Mouse (Mus musculus): ENCODE measurements around the gene Ccr7. TPM values are rescaled to one million over a fixed set of nuclear protein-coding genes. Genes with fewer than 3 reads are reported as not detected.

Gene Ccr7
- polyA plus RNA-seq, 1 experiment from 2014 or later = 0.41 TPM

DNA sequence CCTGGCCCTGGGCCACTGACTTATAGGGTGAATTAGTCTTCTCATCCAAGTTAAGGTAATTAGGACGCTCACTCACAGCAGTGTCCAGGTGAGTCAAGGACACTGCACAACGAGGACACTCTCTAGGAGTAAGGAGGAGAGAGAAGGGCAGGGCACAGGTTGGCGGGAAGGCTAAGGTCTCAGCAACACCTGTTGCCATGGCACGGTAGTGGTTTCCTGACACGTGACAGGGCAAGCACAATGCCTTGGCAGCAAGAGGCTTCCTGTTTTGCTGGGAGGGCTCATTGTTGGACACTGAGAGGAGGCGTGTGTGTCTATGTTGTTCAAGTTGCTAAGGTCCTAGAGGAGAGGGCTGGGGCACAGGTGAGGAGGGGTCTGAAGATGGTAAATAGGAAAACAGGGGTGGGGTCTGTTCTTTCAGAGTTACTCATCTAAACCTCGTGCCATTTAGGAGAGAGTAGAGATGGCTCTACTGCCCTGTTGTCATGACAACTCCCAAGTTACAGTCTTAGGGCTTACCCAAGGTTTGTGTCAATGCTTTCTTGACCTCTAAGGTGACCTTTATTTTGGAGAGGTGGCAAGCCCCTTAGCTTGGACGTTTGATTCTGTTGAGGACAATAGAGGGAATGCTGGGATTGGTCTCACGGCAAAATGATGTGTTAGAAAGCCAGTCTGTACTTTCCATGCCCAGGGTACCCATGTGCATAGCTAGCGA, 8.3 kb upstream of the Ccr7 start:
- Histone ChIP-seq H3K27ac (ENCODE audit: low read depth, low read length) (no peak overlapping the region), H3K9ac (ENCODE audit: low read length) (no peak overlapping the region), H3K36me3 (ENCODE audit: control insufficient read depth, insufficient read depth, low read length) (no peaks in the 10 kb centered on the region), H3K9me3 (ENCODE audit: control insufficient read depth, low read length) (no peaks in the 10 kb centered on the region), H3K4me2 (ENCODE audit: low read depth) (no peak overlapping the region), H3K4me1 (ENCODE audit: control insufficient read depth, insufficient read depth, low read length) (no peaks in the 10 kb centered on the region), H3K4me3 (ENCODE audit: low read depth, low read length) (no peak overlapping the region), H3K27me3 (ENCODE audit: control insufficient read depth, insufficient read depth, low read length) (no peaks in the 10 kb centered on the region)
- WGBS = 82% methylated on average over 10 of the region's 10 CpGs
- ATAC-seq (ENCODE audit: insufficient read depth, low FRiP score, low TSS enrichment) (no peak), DNase-seq (ENCODE audit: low spot score) (no peak)

DNA sequence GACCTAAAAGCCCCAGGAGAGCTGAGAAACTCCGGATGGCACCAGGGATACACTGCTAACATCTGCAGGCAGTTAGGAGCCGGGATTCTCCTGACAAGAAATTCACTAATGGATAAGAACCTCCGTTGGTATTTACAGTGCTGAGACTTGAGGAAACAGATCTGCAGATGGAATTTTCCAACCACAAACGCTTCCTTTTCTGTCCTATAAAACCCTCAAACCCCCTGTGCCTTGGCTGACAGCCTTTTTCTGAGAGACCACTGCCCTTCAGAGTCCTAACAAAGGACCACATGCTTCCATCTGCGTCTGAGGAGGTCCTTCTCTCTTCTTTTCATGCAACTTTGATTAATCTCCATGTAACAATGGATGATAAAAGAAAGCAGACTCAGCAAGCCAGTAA, 6.8 kb upstream of the Ccr7 start:
- no peak overlapping the region for H3K4me2 ChIP-seq (ENCODE audit: low read depth)
- H3K4me1 ChIP-seq (ENCODE audit: control insufficient read depth, insufficient read depth, low read length) = no peaks in the 10 kb centered on the region
- H3K9me3 ChIP-seq (ENCODE audit: control insufficient read depth, low read length) = no peaks in the 10 kb centered on the region
- H3K4me3 ChIP-seq (ENCODE audit: low read depth, low read length) = no peak overlapping the region
- no peak overlapping the region for H3K9ac ChIP-seq (ENCODE audit: low read length)
- H3K27me3 ChIP-seq (ENCODE audit: control insufficient read depth, insufficient read depth, low read length) = no peaks in the 10 kb centered on the region
- 48% methylated on average over 5 of the region's 5 CpGs for WGBS
- H3K27ac ChIP-seq (ENCODE audit: low read depth, low read length) = no peak overlapping the region
- no peaks in the 10 kb centered on the region for H3K36me3 ChIP-seq (ENCODE audit: control insufficient read depth, insufficient read depth, low read length)
- DNase-seq (ENCODE audit: low spot score) (no peak), ATAC-seq (ENCODE audit: insufficient read depth, low FRiP score, low TSS enrichment) (no peak)

DNA sequence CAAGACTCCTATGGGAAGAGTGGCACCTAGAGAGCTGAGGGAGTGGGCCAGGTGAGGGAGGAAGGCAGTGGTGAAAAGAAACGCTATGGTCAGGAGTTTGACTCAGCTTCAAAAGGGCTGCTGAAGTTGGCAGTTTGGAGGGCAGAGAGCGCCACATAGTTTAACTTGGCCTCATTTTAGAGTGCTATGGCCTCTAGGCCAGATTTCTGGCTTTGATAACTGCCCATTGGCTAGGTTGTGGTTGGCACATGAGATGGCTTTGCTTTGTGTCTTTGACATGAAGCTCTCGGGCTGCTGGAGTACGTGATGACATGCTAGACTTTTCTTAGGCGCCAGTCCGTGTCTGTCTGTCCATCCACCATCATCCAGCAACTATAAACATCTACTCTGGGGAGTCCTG, 5.4 kb upstream of the Ccr7 start:
- no peak overlapping the region for H3K27ac ChIP-seq (ENCODE audit: low read depth, low read length)
- no peak overlapping the region for H3K4me3 ChIP-seq (ENCODE audit: low read depth, low read length)
- no peaks in the 10 kb centered on the region for H3K4me1 ChIP-seq (ENCODE audit: control insufficient read depth, insufficient read depth, low read length)
- 82% methylated on average over 6 of the region's 6 CpGs for WGBS
- DNase-seq (ENCODE audit: low spot score) (no peak), ATAC-seq (ENCODE audit: insufficient read depth, low FRiP score, low TSS enrichment) (no peak)
- H3K9ac ChIP-seq (ENCODE audit: low read length) = no peak overlapping the region
- no peaks in the 10 kb centered on the region for H3K36me3 ChIP-seq (ENCODE audit: control insufficient read depth, insufficient read depth, low read length)
- no peaks in the 10 kb centered on the region for H3K9me3 ChIP-seq (ENCODE audit: control insufficient read depth, low read length)
- no peak overlapping the region for H3K4me2 ChIP-seq (ENCODE audit: low read depth)
- no peaks in the 10 kb centered on the region for H3K27me3 ChIP-seq (ENCODE audit: control insufficient read depth, insufficient read depth, low read length)

DNA sequence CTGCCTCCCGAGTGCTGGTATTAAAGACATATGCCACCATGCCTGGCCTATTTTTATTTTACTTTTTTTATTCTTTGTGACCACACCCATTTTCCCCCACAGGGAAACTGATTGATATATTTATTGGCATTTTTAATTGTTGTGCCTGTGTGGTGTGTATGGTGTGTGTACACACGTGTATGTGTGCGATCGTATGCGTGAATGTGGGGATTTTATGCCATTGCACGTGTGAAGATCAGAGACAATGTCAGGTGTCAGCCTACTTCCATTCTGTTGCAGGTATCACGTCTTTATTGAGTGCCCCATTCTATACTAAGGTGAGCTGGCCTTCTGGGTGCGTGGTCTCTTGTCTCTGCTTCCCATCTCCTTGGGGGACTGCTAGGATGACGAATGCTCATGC, 940 bp upstream of the Ccr7 start:
- no peaks in the 10 kb centered on the region for H3K4me1 ChIP-seq (ENCODE audit: control insufficient read depth, insufficient read depth, low read length)
- H3K27me3 ChIP-seq (ENCODE audit: control insufficient read depth, insufficient read depth, low read length) = no peaks in the 10 kb centered on the region
- no peak overlapping the region for H3K4me2 ChIP-seq (ENCODE audit: low read depth)
- no peaks in the 10 kb centered on the region for H3K36me3 ChIP-seq (ENCODE audit: control insufficient read depth, insufficient read depth, low read length)
- no peak overlapping the region for H3K4me3 ChIP-seq (ENCODE audit: low read depth, low read length)
- DNase-seq (ENCODE audit: low spot score) (no peak), ATAC-seq (ENCODE audit: insufficient read depth, low FRiP score, low TSS enrichment) (no peak)
- H3K9me3 ChIP-seq (ENCODE audit: control insufficient read depth, low read length) = no peaks in the 10 kb centered on the region
- H3K27ac ChIP-seq (ENCODE audit: low read depth, low read length) = no peak overlapping the region
- H3K9ac ChIP-seq (ENCODE audit: low read length) = no peak overlapping the region
- WGBS = 89% methylated on average over 9 of the region's 9 CpGs

DNA sequence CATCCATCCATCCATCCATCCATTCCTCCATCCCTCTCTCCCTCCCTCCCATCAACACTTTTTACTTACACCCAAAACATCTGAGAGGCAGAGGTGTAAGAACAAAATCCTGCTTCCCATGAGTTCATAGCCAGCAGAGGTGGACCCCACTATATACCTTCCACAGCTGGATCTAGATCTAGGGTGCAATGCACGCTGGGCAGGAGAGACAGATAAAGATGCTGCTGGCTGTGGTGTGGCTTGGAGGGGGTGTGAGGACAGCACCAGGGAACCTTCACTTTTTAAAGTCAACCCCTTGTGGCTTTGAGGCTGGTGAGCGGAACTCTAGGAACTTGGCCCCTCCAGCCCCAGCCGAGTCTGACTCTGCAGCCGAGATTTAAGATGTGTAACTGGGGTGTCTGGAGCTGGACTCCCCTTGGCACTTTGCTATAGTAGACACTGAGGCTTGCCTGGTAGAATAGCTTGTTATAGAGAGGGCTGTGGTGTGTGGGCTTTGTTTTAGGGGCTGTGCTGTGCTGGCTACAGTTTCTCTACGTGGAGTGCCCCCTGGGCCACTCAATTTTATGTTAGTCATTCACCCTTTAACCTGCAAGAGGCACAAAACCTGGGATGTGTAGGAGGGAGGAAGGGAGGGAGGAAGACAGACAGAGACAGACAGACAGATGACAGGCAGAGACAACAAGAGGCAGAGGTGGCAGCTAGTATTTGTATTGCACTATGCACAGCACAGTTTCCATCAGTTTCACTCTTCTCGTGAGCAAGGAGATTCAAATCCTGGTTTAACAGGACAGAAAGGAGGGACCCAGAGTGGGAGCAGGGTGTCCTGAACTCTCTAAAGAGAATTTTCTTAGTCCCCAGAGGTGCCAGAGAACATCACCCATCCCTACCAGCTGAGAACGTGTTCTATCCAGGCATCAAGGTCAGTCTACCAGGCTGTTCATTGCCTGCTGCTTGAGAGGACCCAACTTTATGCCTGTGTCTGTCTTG, 817 bp downstream of the Ccr7 start:
- H3K27ac ChIP-seq (ENCODE audit: low read depth, low read length) = no peak overlapping the region
- no peak overlapping the region for H3K4me3 ChIP-seq (ENCODE audit: low read depth, low read length)
- H3K36me3 ChIP-seq (ENCODE audit: control insufficient read depth, insufficient read depth, low read length) = no peaks in the 10 kb centered on the region
- no peak overlapping the region for H3K4me2 ChIP-seq (ENCODE audit: low read depth)
- no peak for DNase-seq (ENCODE audit: low spot score)
- peaks cover 5% of the 10 kb centered on the region; the same call in 1 of the 2 replicates for H3K4me1 ChIP-seq (ENCODE audit: control insufficient read depth, insufficient read depth, low read length)
- no peak for ATAC-seq (ENCODE audit: insufficient read depth, low FRiP score, low TSS enrichment)
- no peaks in the 10 kb centered on the region for H3K27me3 ChIP-seq (ENCODE audit: control insufficient read depth, insufficient read depth, low read length)
- H3K9me3 ChIP-seq (ENCODE audit: control insufficient read depth, low read length) = no peaks in the 10 kb centered on the region
- no peak overlapping the region for H3K9ac ChIP-seq (ENCODE audit: low read length)
- WGBS = 75% methylated on average over 7 of the region's 7 CpGs

DNA sequence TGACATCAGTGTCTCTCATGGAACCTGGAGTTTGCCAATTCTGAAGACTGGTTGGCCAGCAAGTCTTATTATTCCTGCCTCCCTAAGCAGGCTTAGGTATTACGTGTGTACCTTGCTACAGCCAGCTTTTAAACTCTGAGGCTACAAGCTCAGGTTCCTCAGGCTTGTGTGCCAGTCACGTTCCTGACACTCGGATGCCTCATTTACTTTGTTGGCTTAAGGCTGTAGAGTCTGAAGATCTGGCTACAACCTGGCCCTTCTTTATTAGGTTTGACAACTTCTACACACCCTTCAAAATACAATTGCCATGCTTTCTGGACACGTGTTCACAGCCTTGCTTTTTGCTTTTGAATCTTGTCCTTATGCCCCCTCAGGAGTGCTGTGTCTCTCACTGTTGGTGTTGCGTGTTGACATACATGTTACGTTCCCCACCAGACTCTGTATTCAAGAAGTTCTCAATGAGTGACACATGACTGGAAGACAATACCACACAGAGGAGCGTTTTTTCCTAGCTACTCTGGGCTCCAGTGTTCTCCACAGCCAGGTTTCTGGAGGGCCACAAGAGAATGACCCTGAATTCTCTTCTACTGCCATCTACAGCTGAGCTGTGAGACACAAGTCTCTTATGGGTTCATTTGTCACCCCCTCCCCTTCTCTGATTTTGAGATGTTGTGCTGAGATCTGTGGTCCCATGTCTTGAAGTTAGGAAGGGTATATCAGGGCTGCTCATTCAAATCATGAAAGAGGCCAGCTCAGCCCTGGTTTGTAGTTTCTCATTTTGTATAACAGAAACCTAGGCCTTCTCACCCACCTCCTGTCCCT, 2.3 kb downstream of the Ccr7 start:
- Histone ChIP-seq H3K27me3 (ENCODE audit: control insufficient read depth, insufficient read depth, low read length) (no peaks in the 10 kb centered on the region), H3K9me3 (ENCODE audit: control insufficient read depth, low read length) (no peaks in the 10 kb centered on the region), H3K4me3 (ENCODE audit: low read depth, low read length) (no peak overlapping the region), H3K36me3 (ENCODE audit: control insufficient read depth, insufficient read depth, low read length) (no peaks in the 10 kb centered on the region), H3K4me1 (ENCODE audit: control insufficient read depth, insufficient read depth, low read length) (peaks cover 21% of the 10 kb centered on the region), H3K27ac (ENCODE audit: low read depth, low read length) (no peak overlapping the region), H3K4me2 (ENCODE audit: low read depth) (no peak overlapping the region), H3K9ac (ENCODE audit: low read length) (no peak overlapping the region)
- ATAC-seq (ENCODE audit: insufficient read depth, low FRiP score, low TSS enrichment) (no peak), DNase-seq (ENCODE audit: low spot score) (no peak)
- 82% methylated on average over 7 of the region's 7 CpGs for WGBS

DNA sequence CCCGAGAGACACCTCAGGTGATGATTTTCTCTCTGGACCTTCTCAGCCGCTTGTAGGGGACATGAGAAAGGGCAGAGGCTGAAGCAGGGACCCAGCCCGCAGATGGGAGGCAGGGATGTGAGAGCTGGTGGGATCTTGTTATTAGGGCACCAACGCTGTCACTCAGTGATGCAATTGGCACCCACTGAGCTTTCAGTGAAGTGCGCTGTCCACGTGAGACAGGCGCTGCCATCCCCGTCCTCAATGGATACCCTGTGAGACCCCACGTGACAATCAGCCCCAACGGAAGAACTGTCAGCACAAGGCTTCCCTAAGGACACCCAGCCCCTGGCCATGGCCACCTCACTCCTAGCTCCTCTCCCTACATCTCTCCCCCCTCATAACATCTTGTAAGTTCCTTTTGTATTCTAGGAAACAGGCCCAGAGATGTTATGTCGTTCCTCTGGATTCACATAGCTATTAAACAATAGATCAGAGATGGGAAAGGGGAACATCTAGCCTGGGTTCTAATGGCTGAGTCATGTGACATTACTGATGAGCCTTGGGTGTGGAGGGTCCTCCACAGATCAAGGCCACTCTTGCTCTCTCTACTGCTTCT, 3.4 kb downstream of the Ccr7 start:
- Histone ChIP-seq H3K9me3 (ENCODE audit: control insufficient read depth, low read length) (no peaks in the 10 kb centered on the region), H3K27me3 (ENCODE audit: control insufficient read depth, insufficient read depth, low read length) (no peaks in the 10 kb centered on the region), H3K4me1 (ENCODE audit: control insufficient read depth, insufficient read depth, low read length) (peaks cover 26% of the 10 kb centered on the region), H3K36me3 (ENCODE audit: control insufficient read depth, insufficient read depth, low read length) (no peaks in the 10 kb centered on the region), H3K27ac (ENCODE audit: low read depth, low read length) (no peak overlapping the region), H3K9ac (ENCODE audit: low read length) (no peak overlapping the region), H3K4me2 (ENCODE audit: low read depth) (no peak overlapping the region), H3K4me3 (ENCODE audit: low read depth, low read length) (no peak overlapping the region)
- DNase-seq (ENCODE audit: low spot score) (no peak), ATAC-seq (ENCODE audit: insufficient read depth, low FRiP score, low TSS enrichment) (no peak)
- 67% methylated on average over 11 of the region's 11 CpGs for WGBS

DNA sequence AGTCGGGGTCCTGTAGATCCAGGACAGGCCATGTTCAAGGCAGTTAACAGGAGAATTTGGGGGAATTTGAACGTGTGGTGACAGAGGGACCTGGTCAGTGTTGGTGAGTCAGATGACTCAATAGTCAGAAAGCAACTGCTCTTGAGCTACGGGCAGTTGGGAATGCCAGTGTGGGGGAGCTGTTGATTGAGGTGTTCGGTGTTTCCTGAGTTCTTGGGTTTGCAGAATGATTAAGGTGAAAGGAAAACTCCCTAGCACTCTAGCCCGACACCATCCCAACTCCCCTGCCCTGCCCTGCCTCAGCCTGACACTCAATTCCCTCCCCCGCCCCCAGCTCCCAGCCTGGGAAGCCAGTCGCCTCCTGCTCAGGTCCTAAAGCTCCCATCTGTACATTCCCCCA, 4.0 kb downstream of the Ccr7 start:
- no peak overlapping the region for H3K27ac ChIP-seq (ENCODE audit: low read depth, low read length)
- H3K4me1 ChIP-seq (ENCODE audit: control insufficient read depth, insufficient read depth, low read length) = peaks cover 26% of the 10 kb centered on the region
- no peaks in the 10 kb centered on the region for H3K27me3 ChIP-seq (ENCODE audit: control insufficient read depth, insufficient read depth, low read length)
- ATAC-seq (ENCODE audit: insufficient read depth, low FRiP score, low TSS enrichment) = no peak
- H3K9me3 ChIP-seq (ENCODE audit: control insufficient read depth, low read length) = no peaks in the 10 kb centered on the region
- WGBS = 66% methylated on average over 7 of the region's 7 CpGs
- no peak overlapping the region for H3K4me3 ChIP-seq (ENCODE audit: low read depth, low read length)
- no peak overlapping the region for H3K9ac ChIP-seq (ENCODE audit: low read length)
- no peak for DNase-seq (ENCODE audit: low spot score)
- no peaks in the 10 kb centered on the region for H3K36me3 ChIP-seq (ENCODE audit: control insufficient read depth, insufficient read depth, low read length)
- no peak overlapping the region for H3K4me2 ChIP-seq (ENCODE audit: low read depth)

All from neural tube, embryonic 11.5 days (tissue).